Mouse (Mus musculus) liver, embryonic 11.5 days (tissue): ENCODE results near the gene Eng. TPM values are rescaled to one million over a fixed set of nuclear protein-coding genes. Genes with fewer than 3 reads are reported as not detected.

Experiments
- ATAC-seq: fragments of 200-750 bp; cut with Nextera tagmentation; replicated peaks from 2 replicates; pipeline ENCODE4 v1.8.0; 2017; ENCODE audit warnings: moderate number of reproducible peaks, mild to moderate bottlenecking, moderate TSS enrichment, moderate library complexity; ENCODE audit not compliant: low FRiP score
- DNase-seq: peaks from one replicate; pipeline ENCODE4 v3.0.0-alpha.2; 2017; ENCODE audit warnings: low spot score
- H3K27ac ChIP-seq: fragments of 300-500 bp; sonication (generic); 2 replicates; pipeline ENCODE4 v1.5.1; 2014; ENCODE audit warnings: mild to moderate bottlenecking, low read depth, low read length, control low read depth
- H3K27me3 ChIP-seq: fragments of 300-500 bp; sonication (generic); replicated peaks from 2 replicates; pipeline ENCODE4 v1.6.1; 2014; ENCODE audit warnings: low read length, mixed read lengths; ENCODE audit not compliant: control insufficient read depth, insufficient read depth
- H3K36me3 ChIP-seq: fragments of 300-500 bp; sonication (generic); 2 replicates; pipeline ENCODE4 v1.6.1; 2014; ENCODE audit warnings: mild to moderate bottlenecking, low read length, moderate library complexity, mixed read lengths; ENCODE audit not compliant: control insufficient read depth, insufficient read depth
- H3K4me1 ChIP-seq: fragments of 300-500 bp; sonication (generic); replicated peaks from 2 replicates; pipeline ENCODE4 v1.6.1; 2014; ENCODE audit warnings: low read length, mixed read lengths; ENCODE audit not compliant: control insufficient read depth, insufficient read depth
- H3K4me2 ChIP-seq: fragments of 300-500 bp; sonication (generic); 2 replicates; pipeline ENCODE4 v1.6.1; 2014; ENCODE audit warnings: mild to moderate bottlenecking, control low read depth, moderate library complexity
- H3K4me3 ChIP-seq: fragments of 300-500 bp; sonication (generic); 2 replicates; pipeline ENCODE4 v1.5.1; 2014; ENCODE audit warnings: low read depth, low read length, control low read depth
- H3K9ac ChIP-seq: fragments of 300-500 bp; sonication (generic); 2 replicates; pipeline ENCODE4 v1.6.1; 2014; ENCODE audit warnings: low read depth, low read length, control low read depth
- H3K9me3 ChIP-seq: fragments of 300-500 bp; sonication (generic); 2 replicates; pipeline ENCODE4 v1.6.1; 2016; ENCODE audit warnings: low read length, inconsistent platforms, mixed read lengths; ENCODE audit not compliant: control insufficient read depth
- WGBS: fragments of 180-500 bp; shearing (Covaris S2); extraction: QIAGEN DNeasy Blood & Tissue Kit; methylation state at CpG from one replicate; pipeline ENCODE4 v1.1.7; 2014; 5-methylcytosine and 5-hydroxymethylcytosine counted together
- polyA plus RNA-seq: library from polyadenylated mRNA; unstranded; fragments of >200 nt; fragmentation: Nextera tagmentation; extraction: Ambion mirVana; gene quantifications from 2 replicates; pipeline ENCODE4 v1.2.1, GENCODE M21; 2014

Eng gene
- polyA plus RNA-seq, 1 experiment from 2014 or later = 39.2 TPM

DNA sequence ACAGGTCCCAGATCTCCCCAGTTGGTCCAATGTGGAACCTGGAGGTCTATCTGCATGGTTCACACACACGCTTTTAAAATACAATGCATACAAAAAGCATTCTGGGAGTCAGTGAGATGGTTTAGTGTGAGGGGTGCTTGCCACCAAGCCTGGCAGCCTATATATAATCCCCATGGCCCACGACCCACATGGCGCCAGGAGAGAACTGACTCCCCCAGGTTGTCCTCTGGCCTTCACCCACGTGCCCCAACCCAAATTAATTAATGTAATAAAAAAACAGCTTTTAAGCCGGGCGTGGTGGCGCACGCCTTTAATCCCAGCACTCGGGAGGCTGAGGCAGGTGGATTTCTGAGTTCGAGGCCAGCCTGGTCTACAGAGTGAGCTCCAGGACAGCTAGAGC is 37.3 kb downstream of the Eng start:
- Histone ChIP-seq H3K4me3 (no peak overlapping the region), H3K4me2 (no peak overlapping the region), H3K27me3 (no peaks in the 10 kb centered on the region), H3K9me3 (no peaks in the 10 kb centered on the region), H3K36me3 (peaks cover 56% of the 10 kb centered on the region), H3K9ac (no peak overlapping the region), H3K4me1 (0 out of 2 replicates have a peak, but pooled peaks cover 2% of the 10 kb centered on the region), H3K27ac (no peak overlapping the region)
- WGBS = 93% methylated on average over 10 of the region's 10 CpGs
- ATAC-seq (no peak), DNase-seq (no peak)

DNA sequence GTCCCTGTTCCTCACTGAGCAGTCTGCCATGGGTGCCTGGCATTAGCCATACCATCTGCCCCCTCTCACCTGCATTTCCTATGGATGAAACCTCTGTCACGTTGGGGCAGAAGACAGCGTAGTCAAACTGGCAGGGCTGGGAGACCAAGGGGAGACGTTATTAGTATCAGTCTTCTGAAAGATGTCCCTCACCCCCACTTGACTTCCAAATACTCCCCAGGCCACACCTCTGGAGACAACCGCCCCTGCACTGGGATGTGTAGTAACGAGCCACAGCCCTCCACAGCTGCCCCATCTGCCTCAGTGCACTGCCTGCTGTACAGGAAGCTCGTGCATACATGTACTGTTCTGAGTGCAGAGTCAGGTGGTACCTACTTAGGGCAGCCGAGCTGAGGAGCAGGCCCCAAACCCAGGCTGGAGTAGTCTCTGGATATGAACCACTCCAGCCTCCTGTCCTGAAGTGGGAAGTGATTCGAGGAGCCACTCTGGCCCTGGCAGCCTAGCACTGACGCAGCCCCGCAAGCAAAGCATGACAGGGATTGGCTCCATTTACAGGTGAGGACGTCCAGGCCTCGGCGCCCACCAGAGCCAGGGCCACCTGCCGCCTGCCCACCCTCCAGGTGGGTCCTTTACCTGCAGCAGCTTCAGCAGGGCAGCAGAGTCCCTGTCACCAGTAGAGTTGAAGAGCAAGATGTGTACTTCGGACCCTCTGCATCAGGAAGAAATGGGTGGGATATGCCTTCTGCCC is 38.5 kb downstream of the Eng start:
- Histone ChIP-seq H3K27me3 (no peaks in the 10 kb centered on the region), H3K36me3 (peaks cover 56% of the 10 kb centered on the region), H3K27ac (no peak overlapping the region), H3K4me3 (no peak overlapping the region), H3K4me2 (no peak overlapping the region), H3K9me3 (no peaks in the 10 kb centered on the region), H3K4me1 (0 out of 2 replicates have a peak, but pooled peaks cover 1% of the 10 kb centered on the region), H3K9ac (no peak overlapping the region)
- DNase-seq = no peak
- 85% methylated on average over 15 of the region's 15 CpGs for WGBS
- no peak for ATAC-seq

DNA sequence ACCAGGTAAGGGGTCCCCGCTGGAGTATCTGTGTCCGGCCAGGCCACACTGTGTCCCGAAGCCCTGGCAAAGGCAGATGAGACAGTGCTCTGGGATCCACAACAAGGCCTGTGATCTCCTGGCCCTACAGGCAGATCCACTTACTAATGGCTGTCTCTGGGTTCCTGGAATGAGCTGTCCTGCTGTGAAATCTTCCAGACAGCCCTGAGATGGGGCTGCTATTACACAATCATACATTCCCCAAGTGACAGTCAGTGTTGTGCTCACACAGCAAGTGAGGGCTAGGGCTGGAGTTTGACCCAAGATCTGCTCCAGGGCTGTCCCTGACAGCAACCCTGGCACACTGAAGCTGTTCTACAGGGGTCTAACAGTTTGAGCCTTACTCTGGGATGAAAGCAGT is 39.4 kb downstream of the Eng start:
- peaks cover 56% of the 10 kb centered on the region for H3K36me3 ChIP-seq
- H3K27ac ChIP-seq = no peak overlapping the region
- H3K4me3 ChIP-seq = no peak overlapping the region
- DNase-seq = no peak
- no peaks in the 10 kb centered on the region for H3K9me3 ChIP-seq
- 0 out of 2 replicates have a peak, but pooled peaks cover 3% of the 10 kb centered on the region for H3K4me1 ChIP-seq
- no peak overlapping the region for H3K4me2 ChIP-seq
- WGBS = 88% methylated on average over 3 of the region's 3 CpGs
- H3K9ac ChIP-seq = no peak overlapping the region
- no peak for ATAC-seq
- H3K27me3 ChIP-seq = no peaks in the 10 kb centered on the region

DNA sequence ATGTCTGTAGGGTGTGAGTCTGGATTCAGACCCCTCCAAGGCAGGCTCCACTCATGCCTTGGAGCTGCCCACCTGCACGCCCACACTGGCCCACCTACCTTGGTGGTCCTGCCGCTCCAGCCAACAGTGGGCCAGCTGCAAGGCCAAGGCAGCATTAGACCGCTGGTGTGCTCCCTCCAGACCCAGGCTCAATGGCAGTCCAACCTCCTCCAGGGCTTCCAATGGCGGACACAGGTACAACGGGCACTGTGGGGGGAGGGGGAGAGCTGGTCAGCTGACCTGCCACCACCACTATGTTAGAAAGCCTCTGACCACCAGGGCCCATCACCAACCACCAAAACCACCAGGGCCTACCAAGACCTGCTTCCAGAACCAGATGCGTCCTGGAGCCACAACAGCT is 40.2 kb downstream of the Eng start:
- no peak overlapping the region for H3K27ac ChIP-seq
- no peak overlapping the region for H3K4me2 ChIP-seq
- H3K4me3 ChIP-seq = no peak overlapping the region
- ATAC-seq (no peak), DNase-seq (no peak)
- no peaks in the 10 kb centered on the region for H3K27me3 ChIP-seq
- no peak overlapping the region for H3K9ac ChIP-seq
- H3K4me1 ChIP-seq = 0 out of 2 replicates have a peak, but pooled peaks cover 6% of the 10 kb centered on the region
- no peaks in the 10 kb centered on the region for H3K9me3 ChIP-seq
- peaks cover 55% of the 10 kb centered on the region for H3K36me3 ChIP-seq
- 80% methylated on average over 6 of the region's 6 CpGs for WGBS

DNA sequence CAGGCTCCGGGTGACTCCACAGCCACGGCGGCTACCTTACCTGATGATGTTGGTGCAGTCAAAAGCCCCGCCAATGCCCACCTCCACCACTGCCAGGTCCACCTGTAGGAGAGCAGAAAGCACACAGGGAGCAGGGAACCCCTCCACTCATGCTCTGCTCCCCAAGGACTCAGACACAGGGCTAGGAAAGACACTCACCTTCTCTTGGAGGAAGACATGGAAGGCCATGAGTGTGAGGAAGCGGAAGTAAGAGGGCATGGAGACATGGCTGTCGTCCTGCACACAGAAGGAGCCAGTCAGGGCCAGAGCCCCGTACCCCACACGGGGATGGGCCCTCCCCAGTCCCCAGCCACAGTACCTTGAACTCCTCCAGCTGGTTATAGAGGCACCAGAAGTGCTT is 41.2 kb downstream of the Eng start:
- no peak for ATAC-seq
- 91% methylated on average over 8 of the region's 8 CpGs for WGBS
- Histone ChIP-seq H3K4me1 (peaks cover 9% of the 10 kb centered on the region), H3K27ac (no peak overlapping the region), H3K9me3 (no peaks in the 10 kb centered on the region), H3K4me2 (no peak overlapping the region), H3K36me3 (peaks cover 50% of the 10 kb centered on the region), H3K9ac (no peak overlapping the region), H3K27me3 (no peaks in the 10 kb centered on the region), H3K4me3 (no peak overlapping the region)
- no peak for DNase-seq

DNA sequence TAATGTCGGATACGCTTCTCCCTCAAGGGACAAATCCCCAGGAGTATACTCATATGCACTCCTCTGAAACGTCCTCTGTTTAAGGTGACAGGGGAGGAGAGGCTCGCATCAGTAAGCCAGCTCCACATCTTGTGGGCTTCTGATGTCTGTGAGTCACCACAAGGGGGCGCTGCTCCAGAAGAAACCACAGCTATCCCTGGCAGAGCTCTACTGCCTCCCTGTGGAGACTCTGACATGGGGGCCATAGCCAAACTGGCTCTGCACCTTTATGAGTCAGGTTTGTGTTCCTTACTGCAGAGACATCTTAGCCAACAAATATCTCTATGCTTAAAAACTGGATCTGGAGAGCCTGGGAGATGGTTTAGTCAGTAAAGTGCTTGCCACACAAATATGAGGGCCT is 43.0 kb downstream of the Eng start:
- Histone ChIP-seq H3K36me3 (peaks cover 32% of the 10 kb centered on the region), H3K9ac (no peak overlapping the region), H3K4me2 (no peak overlapping the region), H3K27ac (no peak overlapping the region), H3K9me3 (no peaks in the 10 kb centered on the region), H3K27me3 (no peaks in the 10 kb centered on the region), H3K4me1 (peaks cover 18% of the 10 kb centered on the region), H3K4me3 (no peak overlapping the region)
- DNase-seq = peak; percentile 74
- ATAC-seq = peak; percentile 24; the same call in 1 of the 2 replicates
- WGBS = 22% methylated on average over 5 of the region's 5 CpGs

DNA sequence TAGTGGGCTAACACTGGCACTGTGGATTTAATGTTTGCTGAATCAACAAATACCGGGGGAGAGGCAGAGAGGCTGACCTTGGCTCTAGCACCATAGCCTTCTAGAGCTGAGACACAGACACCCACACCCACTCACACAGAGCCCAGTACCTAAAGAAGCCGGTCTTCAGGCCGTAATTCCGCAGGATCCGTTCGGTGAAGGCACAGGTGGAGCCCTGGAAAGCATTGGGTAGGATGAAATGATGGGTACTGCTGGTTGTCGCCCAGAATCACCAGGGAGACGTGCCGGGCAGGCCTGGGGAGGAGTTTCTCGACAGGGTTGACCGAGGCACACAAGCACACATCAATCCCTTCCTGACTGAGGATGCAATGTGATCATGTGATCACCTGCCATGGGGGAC is 44.6 kb downstream of the Eng start:
- ATAC-seq = no peak
- no peaks in the 10 kb centered on the region for H3K27me3 ChIP-seq
- 73% methylated on average over 11 of the region's 11 CpGs for WGBS
- H3K4me2 ChIP-seq = 0 out of 2 replicates have a peak overlapping the region, but pooled peaks have one; percentile 4
- no peaks in the 10 kb centered on the region for H3K9me3 ChIP-seq
- no peak for DNase-seq
- H3K9ac ChIP-seq = no peak overlapping the region
- peaks cover 18% of the 10 kb centered on the region for H3K36me3 ChIP-seq
- H3K4me1 ChIP-seq = peaks cover 18% of the 10 kb centered on the region
- peak overlapping the region; percentile 3; the same call in 1 of the 2 replicates for H3K4me3 ChIP-seq
- H3K27ac ChIP-seq = no peak overlapping the region

DNA sequence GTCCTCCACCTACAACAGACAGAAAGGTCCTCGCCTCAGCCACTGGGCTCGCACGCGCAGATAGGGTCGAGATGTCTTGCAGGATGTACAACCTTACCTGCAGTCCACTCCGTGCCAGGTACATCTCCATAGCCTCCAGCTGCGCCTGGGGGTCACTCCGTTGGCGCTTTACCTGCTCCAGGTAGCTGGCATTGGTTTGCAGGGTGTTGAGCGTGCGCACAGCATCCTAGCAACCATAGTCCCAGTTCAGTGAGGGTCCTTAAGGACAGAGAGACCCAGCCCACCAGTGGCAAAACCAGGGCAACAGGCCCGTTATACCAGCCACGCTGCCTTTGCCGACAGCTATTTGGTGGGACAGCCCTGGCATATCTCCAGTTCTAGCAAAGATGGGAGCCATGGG is 46.1 kb downstream of the Eng start:
- H3K4me1 ChIP-seq = peaks cover 18% of the 10 kb centered on the region
- peaks cover 7% of the 10 kb centered on the region for H3K36me3 ChIP-seq
- ATAC-seq (no peak), DNase-seq (no peak)
- H3K27me3 ChIP-seq = no peaks in the 10 kb centered on the region
- H3K9ac ChIP-seq = peak overlapping the region; percentile 92; the same call in 1 of the 2 replicates
- no peaks in the 10 kb centered on the region for H3K9me3 ChIP-seq
- peak overlapping the region; percentile 89 for H3K4me2 ChIP-seq
- WGBS = 92% methylated on average over 14 of the region's 14 CpGs
- H3K27ac ChIP-seq = peak overlapping the region; percentile 41
- peak overlapping the region; percentile 80 for H3K4me3 ChIP-seq

DNA sequence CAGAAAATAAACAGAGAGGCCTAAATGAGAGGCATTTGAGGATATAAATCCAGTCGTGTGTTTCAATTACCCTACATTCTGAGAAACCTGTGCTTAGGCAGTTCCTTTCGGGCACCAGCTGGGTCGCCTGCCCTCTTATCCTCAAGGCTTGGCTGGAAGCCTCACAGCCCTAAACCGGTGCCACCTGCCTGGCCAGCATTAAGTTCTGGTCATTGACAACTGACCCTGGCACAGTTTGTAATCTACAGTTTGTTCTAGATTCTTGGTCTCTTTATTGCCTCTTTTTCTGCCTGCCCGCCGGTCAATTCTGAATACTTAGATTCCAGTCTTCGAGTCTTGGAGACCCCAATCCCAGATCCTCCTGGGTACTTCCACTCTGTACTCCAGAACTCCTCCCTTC is 46.9 kb downstream of the Eng start:
- peak overlapping the region; percentile 80; the same call in 1 of the 2 replicates for H3K27ac ChIP-seq
- 12% methylated on average over 7 of the region's 7 CpGs for WGBS

More for the DNA sequence above, 46.9 kb downstream of the Eng start:
- no peak for DNase-seq
- no peaks in the 10 kb centered on the region for H3K27me3 ChIP-seq
- H3K36me3 ChIP-seq = no peaks in the 10 kb centered on the region; the same call in 1 of the 2 replicates
- peak overlapping the region; percentile 92 for H3K9ac ChIP-seq
- no peak for ATAC-seq
- H3K9me3 ChIP-seq = no peaks in the 10 kb centered on the region
- H3K4me3 ChIP-seq = peak overlapping the region; percentile 80
- peak overlapping the region; percentile 89 for H3K4me2 ChIP-seq
- H3K4me1 ChIP-seq = peaks cover 18% of the 10 kb centered on the region
